Mouse (Mus musculus) embryonic facial prominence, embryonic 14.5 days (tissue): ENCODE measurements around the gene Vwa3b. TPM values are rescaled to one million over a fixed set of nuclear protein-coding genes. Genes with fewer than 3 reads are reported as not detected.
"Not testable (repeated sequence)": the region's sequence is repeated elsewhere in the genome, so short reads cannot be mapped to it uniquely, and the experiment has no call there.

Experiments used
- ATAC-seq: fragments of 200-750 bp; cut with Nextera tagmentation; 2 replicates; pipeline ENCODE4 v1.8.0; 2017; ENCODE audit warnings: low read depth, moderate number of reproducible peaks, moderate TSS enrichment
- DNase-seq: peaks from one replicate; pipeline ENCODE4 v3.0.0-alpha.2; 2015; ENCODE audit warnings: low spot score
- H3K27ac ChIP-seq: fragments of 300-500 bp; sonication (generic); replicated peaks from 2 replicates; pipeline ENCODE4 v1.5.1; 2014; ENCODE audit warnings: low read depth, mild to moderate bottlenecking, low read length, moderate library complexity
- H3K27me3 ChIP-seq: fragments of 300-500 bp; sonication (generic); replicated peaks from 2 replicates; pipeline ENCODE4 v1.6.1; 2014; ENCODE audit warnings: low read length; ENCODE audit not compliant: control insufficient read depth, insufficient read depth
- H3K36me3 ChIP-seq: fragments of 300-500 bp; sonication (generic); 2 replicates; pipeline ENCODE4 v1.6.1; 2014; ENCODE audit warnings: low read length, mixed read lengths; ENCODE audit not compliant: control insufficient read depth, insufficient read depth
- H3K4me1 ChIP-seq: fragments of 300-500 bp; sonication (generic); 2 replicates; pipeline ENCODE4 v1.6.1; 2014; ENCODE audit warnings: antibody characterized with exemption, low read length; ENCODE audit not compliant: control insufficient read depth, insufficient read depth
- H3K4me2 ChIP-seq: fragments of 300-500 bp; sonication (generic); 2 replicates; pipeline ENCODE4 v1.6.1; 2014; ENCODE audit warnings: low read depth, mild to moderate bottlenecking, low read length, moderate library complexity, mixed read lengths
- H3K4me3 ChIP-seq: fragments of 300-500 bp; sonication (generic); 2 replicates; pipeline ENCODE4 v1.5.1; 2014; ENCODE audit warnings: low read depth, mild to moderate bottlenecking, low read length
- H3K9ac ChIP-seq: fragments of 300-500 bp; sonication (generic); 2 replicates; pipeline ENCODE4 v1.6.1; 2014; ENCODE audit warnings: low read depth, mild to moderate bottlenecking, low read length, moderate library complexity, mixed read lengths
- H3K9me3 ChIP-seq: fragments of 300-500 bp; sonication (generic); 2 replicates; pipeline ENCODE4 v1.6.1; 2016; ENCODE audit warnings: low read length; ENCODE audit not compliant: control insufficient read depth
- WGBS: fragments of 180-500 bp; shearing (Covaris S2); extraction: QIAGEN DNeasy Blood & Tissue Kit; methylation state at CpG from one replicate; pipeline ENCODE4 v1.1.7; 2014; 5-methylcytosine and 5-hydroxymethylcytosine counted together
- polyA plus RNA-seq: library from polyadenylated mRNA; unstranded; fragments of >200 nt; fragmentation: Nextera tagmentation; extraction: Ambion mirVana; gene quantifications from 2 replicates; pipeline ENCODE4 v1.2.1, GENCODE M21; 2014

Vwa3b gene
- polyA plus RNA-seq, 1 experiment from 2014 or later: 2.3 TPM

- H3K27me3 ChIP-seq: no peaks in the 10 kb centered on the region
- no peak overlapping the region for H3K4me3 ChIP-seq
- no peak for DNase-seq
- H3K9me3 ChIP-seq: no peaks in the 10 kb centered on the region
- H3K9ac ChIP-seq: no peak overlapping the region
- no peak overlapping the region for H3K27ac ChIP-seq
- 68% methylated on average over 3 of the region's 3 CpGs for WGBS
- no peaks in the 10 kb centered on the region for H3K36me3 ChIP-seq
- no peak overlapping the region for H3K4me2 ChIP-seq
- no peak for ATAC-seq
- no peaks in the 10 kb centered on the region for H3K4me1 ChIP-seq
These were observed 23.9 kb upstream of the Vwa3b start for GRCm38 (mm10) chr1:37002316-37003008.

GRCm38 (mm10) chr1:37004533-37004932 is 21.9 kb upstream of the Vwa3b start:
- Histone ChIP-seq H3K4me2 (no peak overlapping the region), H3K9ac (no peak overlapping the region), H3K36me3 (no peaks in the 10 kb centered on the region), H3K9me3 (no peaks in the 10 kb centered on the region), H3K4me1 (no peaks in the 10 kb centered on the region), H3K4me3 (no peak overlapping the region), H3K27me3 (no peaks in the 10 kb centered on the region), H3K27ac (no peak overlapping the region)
- no peak for DNase-seq
- WGBS: 58% methylated on average over 8 of the region's 8 CpGs
- ATAC-seq: no peak

- Histone ChIP-seq H3K4me1 (no peaks in the 10 kb centered on the region), H3K4me2 (no peak overlapping the region), H3K27me3 (no peaks in the 10 kb centered on the region), H3K27ac (no peak overlapping the region), H3K9ac (no peak overlapping the region), H3K4me3 (no peak overlapping the region), H3K9me3 (no peaks in the 10 kb centered on the region), H3K36me3 (no peaks in the 10 kb centered on the region)
- WGBS: 82% methylated on average over 5 of the region's 5 CpGs
- no peak for ATAC-seq
- DNase-seq: no peak
These were observed 21.4 kb upstream of the Vwa3b start for GRCm38 (mm10) chr1:37005036-37005435.

GRCm38 (mm10) chr1:37006529-37006928 is 19.9 kb upstream of the Vwa3b start:
- not testable (repeated sequence) for H3K27me3 ChIP-seq, ATAC-seq
- 86% methylated on average over 11 of the region's 11 CpGs for WGBS

DNA sequence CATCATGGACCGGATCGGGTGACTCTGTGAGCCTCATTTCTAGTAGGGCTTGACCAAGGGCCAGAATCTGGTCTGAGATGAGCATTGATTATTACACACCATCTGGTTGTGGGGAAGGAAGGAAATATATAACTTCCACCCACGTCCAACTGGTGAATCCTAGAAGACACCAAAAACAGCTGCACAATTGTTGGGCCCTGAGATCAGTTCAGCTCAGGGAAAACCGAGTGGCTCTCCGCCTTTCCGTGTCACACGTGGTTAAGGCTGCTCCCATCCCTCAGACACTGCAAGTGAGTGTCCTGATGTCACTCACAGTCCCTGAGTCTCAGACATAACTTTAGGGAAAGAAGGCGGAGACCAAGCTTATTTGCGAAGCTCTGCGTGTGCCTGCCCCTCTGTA is 16.5 kb upstream of the Vwa3b start:
- no peaks in the 10 kb centered on the region for H3K36me3 ChIP-seq
- H3K27ac ChIP-seq: no peak overlapping the region
- no peaks in the 10 kb centered on the region for H3K27me3 ChIP-seq
- ATAC-seq: peak; percentile 30; the same call in 1 of the 2 replicates
- H3K9me3 ChIP-seq: no peaks in the 10 kb centered on the region
- DNase-seq: peak; percentile 29
- H3K9ac ChIP-seq: no peak overlapping the region
- H3K4me1 ChIP-seq: no peaks in the 10 kb centered on the region
- no peak overlapping the region for H3K4me2 ChIP-seq
- H3K4me3 ChIP-seq: no peak overlapping the region
- WGBS: 59% methylated on average over 10 of the region's 10 CpGs

More at GRCm38 (mm10) chr1:37006529-37006928, 19.9 kb upstream of the Vwa3b start:
- not testable (repeated sequence) for H3K4me2 ChIP-seq, DNase-seq, H3K9ac ChIP-seq, H3K27ac ChIP-seq, H3K4me1 ChIP-seq, H3K9me3 ChIP-seq, H3K4me3 ChIP-seq, H3K36me3 ChIP-seq

DNA sequence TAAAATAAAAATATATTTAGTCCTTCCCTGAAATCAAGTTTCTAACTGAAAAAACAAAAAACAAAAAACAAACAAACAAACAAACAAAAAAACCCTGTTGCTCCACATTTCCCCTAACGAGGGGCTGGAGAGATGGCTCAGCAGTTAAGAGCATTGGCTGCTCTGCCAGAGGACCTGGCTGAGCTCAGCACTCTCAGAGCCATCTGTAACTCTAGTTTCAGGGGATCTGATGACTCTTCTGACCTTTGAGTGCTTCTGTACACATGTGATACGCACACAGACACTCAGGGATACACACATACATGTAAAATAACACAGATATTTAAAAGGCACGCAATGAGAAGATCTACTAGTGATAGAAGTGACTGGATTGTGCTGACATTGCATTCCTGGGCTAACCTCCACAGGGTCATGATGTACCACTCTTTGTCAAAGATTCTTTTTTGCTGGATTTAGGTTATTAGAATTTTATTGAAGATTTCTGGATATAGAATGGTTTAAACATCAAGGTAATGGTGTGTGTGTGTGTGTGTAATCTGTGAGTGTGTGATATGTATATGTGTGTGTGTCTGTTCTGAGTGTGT is 14.7 kb upstream of the Vwa3b start:
- Histone ChIP-seq H3K27me3 (no peaks in the 10 kb centered on the region), H3K4me3 (no peak overlapping the region), H3K36me3 (no peaks in the 10 kb centered on the region), H3K4me2 (no peak overlapping the region), H3K4me1 (no peaks in the 10 kb centered on the region), H3K9ac (no peak overlapping the region), H3K9me3 (no peaks in the 10 kb centered on the region), H3K27ac (no peak overlapping the region)
- ATAC-seq (no peak), DNase-seq (no peak)
- WGBS: 69% methylated on average over 3 of the region's 3 CpGs

GRCm38 (mm10) chr1:37013006-37013405 is 13.4 kb upstream of the Vwa3b start:
- Histone ChIP-seq H3K27me3 (no peaks in the 10 kb centered on the region), H3K36me3 (no peaks in the 10 kb centered on the region), H3K27ac (no peak overlapping the region), H3K9ac (no peak overlapping the region), H3K4me1 (no peaks in the 10 kb centered on the region), H3K4me3 (no peak overlapping the region), H3K4me2 (no peak overlapping the region), H3K9me3 (no peaks in the 10 kb centered on the region)
- DNase-seq (no peak), ATAC-seq (no peak)
- 85% methylated on average over 2 of the region's 2 CpGs for WGBS

DNA sequence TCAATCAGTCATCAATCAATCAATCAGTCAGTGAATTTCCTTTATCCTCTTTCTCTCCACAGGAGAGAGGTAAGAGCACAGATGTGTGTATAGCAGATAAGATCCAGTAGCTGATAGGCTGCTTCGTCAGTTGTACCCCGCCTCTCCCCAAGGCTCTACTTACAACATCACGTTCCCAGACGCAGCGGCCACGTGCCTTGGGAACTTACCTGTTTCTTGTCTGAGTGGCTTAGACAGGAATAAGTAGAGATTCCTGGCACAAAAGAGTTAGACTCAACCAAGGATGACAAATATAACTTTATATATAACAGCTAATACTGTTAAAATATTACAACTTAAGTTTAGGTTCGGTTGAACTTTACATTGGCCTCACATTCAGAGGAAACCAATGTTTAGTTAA is 12.7 kb upstream of the Vwa3b start:
- no peaks in the 10 kb centered on the region for H3K36me3 ChIP-seq
- no peak overlapping the region for H3K4me2 ChIP-seq
- no peak for ATAC-seq
- H3K4me3 ChIP-seq: no peak overlapping the region
- no peak overlapping the region for H3K27ac ChIP-seq
- H3K9ac ChIP-seq: no peak overlapping the region
- 60% methylated on average over 7 of the region's 7 CpGs for WGBS
- DNase-seq: no peak
- H3K4me1 ChIP-seq: no peaks in the 10 kb centered on the region
- no peaks in the 10 kb centered on the region for H3K27me3 ChIP-seq
- H3K9me3 ChIP-seq: no peaks in the 10 kb centered on the region

- Histone ChIP-seq H3K9ac (no peak overlapping the region), H3K27ac (no peak overlapping the region), H3K4me1 (no peaks in the 10 kb centered on the region), H3K4me2 (no peak overlapping the region), H3K36me3 (no peaks in the 10 kb centered on the region), H3K4me3 (no peak overlapping the region), H3K9me3 (no peaks in the 10 kb centered on the region), H3K27me3 (no peaks in the 10 kb centered on the region)
- WGBS: 76% methylated on average over 6 of the region's 6 CpGs
- no peak for ATAC-seq
- DNase-seq: no peak
These were observed 7.4 kb upstream of the Vwa3b start for GRCm38 (mm10) chr1:37019017-37019416.
